Mouse (Mus musculus) spleen, adult 2 months (tissue): Measurements from ENCODE around the gene Vmn1r43. TPM values are rescaled to one million over a fixed set of nuclear protein-coding genes. Genes with fewer than 3 reads are reported as not detected.
"Not testable (repeated sequence)": the region's sequence is repeated elsewhere in the genome, so short reads cannot be mapped to it uniquely, and the experiment has no call there.

Source experiments
- DNase-seq, 2 experiments: peaks; one replicate each; pipeline versions ENCODE4 v3.0.0 to v3.0.0-alpha.2; 2012 to 2021; ENCODE audit warnings: low spot score in 2 of 2, low read depth in 1 of 2
- H3K27ac ChIP-seq: fragments of 200-500 bp; 2 replicates; pipeline ENCODE4 v1.5.1; 2012; ENCODE audit warnings: low read length, inconsistent platforms; ENCODE audit not compliant: insufficient read depth
- H3K27me3 ChIP-seq: fragments of 200-500 bp; 2 replicates; pipeline ENCODE4 v1.6.1; 2012; ENCODE audit warnings: mild to moderate bottlenecking, moderate library complexity, low read length, inconsistent platforms; ENCODE audit not compliant: control insufficient read depth, insufficient read depth
- H3K36me3 ChIP-seq: fragments of 200-500 bp; 2 replicates; pipeline ENCODE4 v1.6.1; 2012; ENCODE audit warnings: mild to moderate bottlenecking, low read length, inconsistent platforms; ENCODE audit not compliant: control insufficient read depth, insufficient read depth
- H3K4me1 ChIP-seq: fragments of 200-500 bp; 2 replicates; pipeline ENCODE4 v1.6.1; 2011; ENCODE audit warnings: inconsistent platforms; ENCODE audit not compliant: control insufficient read depth, insufficient read depth, insufficient read length
- H3K4me3 ChIP-seq: fragments of 200-500 bp; 2 replicates; pipeline ENCODE4 v1.5.1; 2011; ENCODE audit warnings: mild to moderate bottlenecking, inconsistent platforms; ENCODE audit not compliant: insufficient read depth, insufficient read length; ENCODE audit errors: extremely low read depth
- CTCF ChIP-seq: fragments of 200-500 bp; IDR thresholded peaks from 2 replicates; pipeline ENCODE4 v1.5.1; 2011; ENCODE audit warnings: mild to moderate bottlenecking, inconsistent platforms; ENCODE audit not compliant: insufficient read depth, insufficient read length, insufficient replicate concordance; ENCODE audit errors: extremely low read depth
- POLR2A ChIP-seq: fragments of 200-500 bp; IDR thresholded peaks from 2 replicates; pipeline ENCODE4 v1.6.1; 2011; ENCODE audit warnings: low read depth, low read length, inconsistent platforms
- WGBS: fragments of 180-500 bp; shearing (Covaris S2); methylation state at CpG from one replicate; pipeline ENCODE4 v1.1.7; 2018; 5-methylcytosine and 5-hydroxymethylcytosine counted together
- polyA plus RNA-seq: library from polyadenylated mRNA; depleted of rRNA; stranded (reverse); fragments of >200 nt; gene quantifications from 2 replicates; pipeline ENCODE4 v1.2.3, GENCODE M21; 2012; rRNA removed

Gene Vmn1r43
- polyA plus RNA-seq, result not detected in 2 replicates

GRCm38 (mm10) chr6:89876313-89876712 is at the start of gene Vmn1r43, which contains the start of gene Vmn1r42:
Vmn1r43 (minus strand) TSS chr6:89876413.
Vmn1r42 (minus strand) TSS chr6:89876413.
- not testable (repeated sequence) for H3K4me1 ChIP-seq, DNase-seq, H3K27me3 ChIP-seq, H3K4me3 ChIP-seq, H3K27ac ChIP-seq, H3K36me3 ChIP-seq
- 83% methylated on average over 3 of the region's 3 CpGs for WGBS

- Histone ChIP-seq H3K4me3 (no peak overlapping the region), H3K36me3 (no peaks in the 10 kb centered on the region), H3K27me3 (no peaks in the 10 kb centered on the region), H3K27ac (no peak overlapping the region), H3K4me1 (no peaks in the 10 kb centered on the region)
- TF ChIP-seq POLR2A, result no peak
- no peak for TF ChIP-seq CTCF
- DNase-seq, result no peak
- 59% methylated on average over 2 of the region's 2 CpGs for WGBS
These were observed 7.6 kb upstream of the Vmn1r43 start for GRCm38 (mm10) chr6:89883812-89884211.

- 83% methylated on average over 1 of the region's 1 CpGs for WGBS
These were observed 7.1 kb upstream of the Vmn1r43 start, which contains the start of gene Vmn1r44 for GRCm38 (mm10) chr6:89883360-89883759. Vmn1r44 (plus strand) TSS chr6:89883660.

GRCm38 (mm10) chr6:89880867-89881266 is 4.7 kb upstream of the Vmn1r43 start:
- DNase-seq, result no peak

More at GRCm38 (mm10) chr6:89883360-89883759, 7.1 kb upstream of the Vmn1r43 start, which contains the start of gene Vmn1r44:
- Histone ChIP-seq H3K27me3 (no peaks in the 10 kb centered on the region), H3K36me3 (no peaks in the 10 kb centered on the region), H3K27ac (no peak within 1 kb of the TSS), H3K4me3 (no peak within 1 kb of the TSS), H3K4me1 (no peaks in the 10 kb centered on the region)
- DNase-seq, result no peak
- TF ChIP-seq CTCF (no peak), POLR2A (no peak)

GRCm38 (mm10) chr6:89876963-89877362 is 750 bp upstream of the Vmn1r43 start:
- WGBS, result 73% methylated on average over 2 of the region's 2 CpGs
- TF ChIP-seq POLR2A, result no peak
- no peak for TF ChIP-seq CTCF

More at GRCm38 (mm10) chr6:89880867-89881266, 4.7 kb upstream of the Vmn1r43 start:
- H3K4me3 ChIP-seq, result no peak overlapping the region
- H3K4me1 ChIP-seq, result no peaks in the 10 kb centered on the region
- H3K27ac ChIP-seq, result no peak overlapping the region
- TF ChIP-seq CTCF, result no peak
- TF ChIP-seq POLR2A, result no peak
- H3K27me3 ChIP-seq, result no peaks in the 10 kb centered on the region
- no peaks in the 10 kb centered on the region for H3K36me3 ChIP-seq

GRCm38 (mm10) chr6:89867976-89868375 is 8.2 kb downstream of the Vmn1r43 start:
- Histone ChIP-seq H3K27me3 (no peaks in the 10 kb centered on the region), H3K27ac (no peak overlapping the region), H3K4me3 (no peak overlapping the region), H3K36me3 (no peaks in the 10 kb centered on the region), H3K4me1 (no peaks in the 10 kb centered on the region)
- no peak for DNase-seq
- WGBS, result 92% methylated on average over 2 of the region's 2 CpGs
- TF ChIP-seq CTCF (no peak), POLR2A (no peak)

More at GRCm38 (mm10) chr6:89876963-89877362, 750 bp upstream of the Vmn1r43 start:
- Histone ChIP-seq H3K4me1 (no peaks in the 10 kb centered on the region), H3K27ac (no peak overlapping the region), H3K4me3 (no peak overlapping the region), H3K27me3 (no peaks in the 10 kb centered on the region), H3K36me3 (no peaks in the 10 kb centered on the region)
- DNase-seq, result no peak

GRCm38 (mm10) chr6:89867276-89867675 is 8.9 kb downstream of the Vmn1r43 start:
- Histone ChIP-seq H3K4me3 (no peak overlapping the region), H3K36me3 (no peaks in the 10 kb centered on the region), H3K27me3 (no peaks in the 10 kb centered on the region), H3K27ac (no peak overlapping the region), H3K4me1 (no peaks in the 10 kb centered on the region)
- TF ChIP-seq POLR2A (no peak), CTCF (no peak)
- no peak for DNase-seq
- WGBS, result 39% methylated on average over 2 of the region's 2 CpGs
